Mouse (Mus musculus): Measurements from ENCODE around the gene Gtpbp4. TPM values are rescaled to one million over a fixed set of nuclear protein-coding genes. Genes with fewer than 3 reads are reported as not detected.

Gtpbp4 gene
- polyA plus RNA-seq (2015; fragmentation: Nextera tagmentation; extraction: Ambion mirVana), result 72.9 and 83.8 TPM in 2 replicates

GRCm38 (mm10) chr13:8995990-8996786, at the start of gene Gtpbp4:
TSS of gene Gtpbp4 (minus strand) at chr13:8996083.
- Histone ChIP-seq H3K27me3 (no peaks in the 10 kb centered on the region), H3K9ac (peak within 1 kb of the TSS; percentile 89), H3K36me3 (peaks cover 5% of the 10 kb centered on the region; the same call in 1 of the 2 replicates), H3K4me3 (peak within 1 kb of the TSS; percentile 98), H3K4me1 (replicated peaks) (peaks cover 15% of the 10 kb centered on the region), H3K27ac (peak within 1 kb of the TSS; percentile 88), H3K9me3 (no peaks in the 10 kb centered on the region), H3K4me2 (peak within 1 kb of the TSS; percentile 90)
- ATAC-seq (ENCODE audit: low FRiP score), result peak; percentile 99
- WGBS, result 1% methylated on average over 51 of the region's 51 CpGs

- H3K4me1 ChIP-seq (replicated peaks), result no peaks in the 10 kb centered on the region
- H3K36me3 ChIP-seq, result no peaks in the 10 kb centered on the region
- no peak overlapping the region for H3K27ac ChIP-seq
- whole genome bisulfite sequencing, result 97% methylated on average over 1 of the region's 1 CpGs
- no peaks in the 10 kb centered on the region for H3K27me3 ChIP-seq
- no peaks in the 10 kb centered on the region for H3K9me3 ChIP-seq
- no peak overlapping the region for H3K4me2 ChIP-seq
- ATAC-seq (ENCODE audit: low FRiP score), result no peak
- no peak overlapping the region for H3K4me3 ChIP-seq
- no peak overlapping the region for H3K9ac ChIP-seq
Measured at GRCm38 (mm10) chr13:9044731-9045130, 48.8 kb upstream of the Gtpbp4 start.

GRCm38 (mm10) chr13:9043289-9044049, 47.6 kb upstream of the Gtpbp4 start:
- Histone ChIP-seq H3K9ac (no peak overlapping the region), H3K36me3 (no peaks in the 10 kb centered on the region), H3K9me3 (no peaks in the 10 kb centered on the region), H3K27ac (no peak overlapping the region), H3K4me2 (no peak overlapping the region), H3K27me3 (no peaks in the 10 kb centered on the region), H3K4me1 (replicated peaks) (no peaks in the 10 kb centered on the region), H3K4me3 (no peak overlapping the region)
- ATAC-seq (ENCODE audit: low FRiP score), result no peak
- 62% methylated on average over 3 of the region's 3 CpGs for WGBS

- Histone ChIP-seq H3K9me3 (no peaks in the 10 kb centered on the region), H3K36me3 (no peaks in the 10 kb centered on the region), H3K4me3 (no peak overlapping the region), H3K27me3 (no peaks in the 10 kb centered on the region), H3K4me2 (no peak overlapping the region), H3K4me1 (replicated peaks) (no peaks in the 10 kb centered on the region), H3K27ac (no peak overlapping the region), H3K9ac (no peak overlapping the region)
- WGBS, result 100% methylated on average over 1 of the region's 1 CpGs
- ATAC-seq (ENCODE audit: low FRiP score), result no peak
Measured at GRCm38 (mm10) chr13:9040626-9041025, 44.7 kb upstream of the Gtpbp4 start.

GRCm38 (mm10) chr13:9031996-9032661, 36.2 kb upstream of the Gtpbp4 start:
- Histone ChIP-seq H3K9ac (no peak overlapping the region), H3K4me3 (no peak overlapping the region), H3K9me3 (no peaks in the 10 kb centered on the region), H3K4me1 (replicated peaks) (no peaks in the 10 kb centered on the region), H3K4me2 (no peak overlapping the region), H3K36me3 (no peaks in the 10 kb centered on the region), H3K27me3 (no peaks in the 10 kb centered on the region), H3K27ac (no peak overlapping the region)
- no peak for ATAC-seq (ENCODE audit: low FRiP score)
- WGBS, result 77% methylated on average over 8 of the region's 8 CpGs

GRCm38 (mm10) chr13:9030364-9030763, 34.5 kb upstream of the Gtpbp4 start:
- H3K27me3 ChIP-seq, result no peaks in the 10 kb centered on the region
- no peak overlapping the region for H3K27ac ChIP-seq
- no peak overlapping the region for H3K9ac ChIP-seq
- H3K9me3 ChIP-seq, result no peaks in the 10 kb centered on the region
- no peak overlapping the region for H3K4me2 ChIP-seq
- H3K4me3 ChIP-seq, result no peak overlapping the region
- 86% methylated on average over 4 of the region's 4 CpGs for WGBS
- H3K36me3 ChIP-seq, result no peaks in the 10 kb centered on the region
- H3K4me1 ChIP-seq (replicated peaks), result no peaks in the 10 kb centered on the region
- ATAC-seq (ENCODE audit: low FRiP score), result no peak

- Histone ChIP-seq H3K27me3 (no peaks in the 10 kb centered on the region), H3K4me1 (replicated peaks) (no peaks in the 10 kb centered on the region), H3K4me3 (no peak overlapping the region), H3K9ac (no peak overlapping the region), H3K36me3 (no peaks in the 10 kb centered on the region), H3K27ac (no peak overlapping the region), H3K4me2 (no peak overlapping the region), H3K9me3 (no peaks in the 10 kb centered on the region)
- ATAC-seq (ENCODE audit: low FRiP score), result no peak
- WGBS, result 88% methylated on average over 1 of the region's 1 CpGs
Measured at GRCm38 (mm10) chr13:9027251-9027650, 31.4 kb upstream of the Gtpbp4 start.

- no peak for ATAC-seq (ENCODE audit: low FRiP score)
- Histone ChIP-seq H3K4me2 (no peak overlapping the region), H3K4me1 (replicated peaks) (no peaks in the 10 kb centered on the region), H3K9ac (no peak overlapping the region), H3K36me3 (no peaks in the 10 kb centered on the region), H3K27ac (no peak overlapping the region), H3K4me3 (no peak overlapping the region), H3K27me3 (no peaks in the 10 kb centered on the region), H3K9me3 (no peaks in the 10 kb centered on the region)
- 86% methylated on average over 1 of the region's 1 CpGs for WGBS
Measured at GRCm38 (mm10) chr13:9022623-9023022, 26.7 kb upstream of the Gtpbp4 start.

GRCm38 (mm10) chr13:9021556-9021955, 25.7 kb upstream of the Gtpbp4 start:
- no peak overlapping the region for H3K4me2 ChIP-seq
- no peak for ATAC-seq (ENCODE audit: low FRiP score)
- 89% methylated on average over 7 of the region's 7 CpGs for WGBS
- H3K4me3 ChIP-seq, result no peak overlapping the region
- no peak overlapping the region for H3K9ac ChIP-seq
- no peaks in the 10 kb centered on the region for H3K4me1 ChIP-seq (replicated peaks)
- no peaks in the 10 kb centered on the region for H3K27me3 ChIP-seq
- H3K9me3 ChIP-seq, result no peaks in the 10 kb centered on the region
- H3K27ac ChIP-seq, result no peak overlapping the region
- no peaks in the 10 kb centered on the region for H3K36me3 ChIP-seq

GRCm38 (mm10) chr13:9019713-9020112, 23.8 kb upstream of the Gtpbp4 start:
- Histone ChIP-seq H3K4me1 (replicated peaks) (no peaks in the 10 kb centered on the region), H3K9me3 (no peaks in the 10 kb centered on the region), H3K27me3 (no peaks in the 10 kb centered on the region), H3K4me2 (no peak overlapping the region), H3K9ac (no peak overlapping the region), H3K4me3 (no peak overlapping the region), H3K36me3 (no peaks in the 10 kb centered on the region), H3K27ac (no peak overlapping the region)
- ATAC-seq (ENCODE audit: low FRiP score), result no peak
- 79% methylated on average over 4 of the region's 4 CpGs for WGBS

- H3K9ac ChIP-seq, result no peak overlapping the region
- no peaks in the 10 kb centered on the region for H3K4me1 ChIP-seq (replicated peaks)
- WGBS, result 85% methylated on average over 2 of the region's 2 CpGs
- no peak overlapping the region for H3K4me2 ChIP-seq
- H3K36me3 ChIP-seq, result no peaks in the 10 kb centered on the region
- H3K9me3 ChIP-seq, result no peaks in the 10 kb centered on the region
- no peaks in the 10 kb centered on the region for H3K27me3 ChIP-seq
- no peak for ATAC-seq (ENCODE audit: low FRiP score)
- H3K4me3 ChIP-seq, result no peak overlapping the region
- no peak overlapping the region for H3K27ac ChIP-seq
Measured at GRCm38 (mm10) chr13:9018974-9019587, 23.2 kb upstream of the Gtpbp4 start.

GRCm38 (mm10) chr13:9017190-9017589, 21.3 kb upstream of the Gtpbp4 start:
- no peak overlapping the region for H3K4me2 ChIP-seq
- no peaks in the 10 kb centered on the region for H3K27me3 ChIP-seq
- WGBS, result 4% methylated on average over 8 of the region's 8 CpGs
- H3K4me1 ChIP-seq (replicated peaks), result no peaks in the 10 kb centered on the region
- H3K27ac ChIP-seq, result no peak overlapping the region
- no peaks in the 10 kb centered on the region for H3K9me3 ChIP-seq
- ATAC-seq (ENCODE audit: low FRiP score), result no peak
- H3K4me3 ChIP-seq, result no peak overlapping the region
- no peak overlapping the region for H3K9ac ChIP-seq
- H3K36me3 ChIP-seq, result no peaks in the 10 kb centered on the region
